Mouse (Mus musculus) heart, embryonic 15.5 days (tissue): ENCODE data around the gene Pitpnc1. TPM values are rescaled to one million over a fixed set of nuclear protein-coding genes. Genes with fewer than 3 reads are reported as not detected.

Source experiments
- polyA plus RNA-seq: library from polyadenylated mRNA; unstranded; fragments of >200 nt; fragmentation: Nextera tagmentation; extraction: Ambion mirVana; gene quantifications from 2 replicates; pipeline ENCODE4 v1.2.1, GENCODE M21; 2015

Gene Pitpnc1
- polyA plus RNA-seq, 1 experiment from 2014 or later, result 18.0 TPM

Other genes with a start within 250 kb of the Pitpnc1 start
- gene Psmd12, start 8.8 kb upstream of the Pitpnc1 start, polyA plus RNA-seq, result 132 and 134 TPM in 2 replicates
- gene Helz, start 77.2 kb upstream of the Pitpnc1 start, polyA plus RNA-seq, result 11.7 and 16.2 TPM in 2 replicates
- gene Cacng1, start 245.8 kb upstream of the Pitpnc1 start, polyA plus RNA-seq, result 0.19 and 0.25 TPM in 2 replicates